Mouse (Mus musculus) ovary, postnatal 36 days (tissue): ENCODE data around the gene Flywch2.
A peak's percentile ranks its signal among the peaks of the same experiment; 100 is the strongest.

ENCODE experiments used
- DNase-seq: peaks from one replicate; pipeline ENCODE4 v3.0.0; 2022; ENCODE audit warnings: low spot score, mixed read lengths

The Flywch2 gene

DNA sequence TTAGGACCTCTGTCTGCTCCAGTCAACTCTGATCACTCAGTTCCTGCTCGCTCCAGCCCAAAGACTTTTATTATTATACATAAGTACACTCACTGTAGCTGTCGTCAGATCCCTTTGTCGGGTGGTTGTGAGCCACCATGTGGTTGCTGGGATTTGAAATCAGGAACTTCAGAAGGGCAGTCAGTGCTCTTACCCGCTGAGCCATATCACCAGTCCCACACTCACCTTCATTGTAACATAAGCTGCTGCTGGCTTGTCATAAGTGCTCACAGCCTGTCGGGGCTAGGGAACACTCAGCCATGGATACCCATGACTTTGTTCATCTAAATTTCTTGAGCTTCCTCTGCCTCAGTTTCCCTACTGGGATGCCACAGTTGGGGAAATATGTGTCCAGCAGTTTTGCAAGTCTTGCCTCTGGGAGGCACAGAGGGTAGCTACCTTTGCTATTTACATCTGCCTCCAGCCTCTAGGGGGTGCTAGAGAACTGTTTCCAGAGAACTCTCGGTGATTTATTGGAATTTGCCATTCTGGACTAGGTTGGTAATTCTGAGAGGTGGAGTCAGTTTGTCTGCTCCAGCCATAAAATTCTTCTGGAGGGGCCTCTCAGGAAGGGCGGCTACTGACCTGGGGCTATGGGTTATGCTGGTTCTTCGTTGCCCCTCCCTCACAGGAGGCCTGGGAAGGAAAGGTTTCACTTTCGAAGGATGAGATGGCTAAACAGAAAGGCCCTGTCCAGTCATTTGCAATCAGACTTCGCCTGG is 37.1 kb downstream of the Flywch2 start:
- peak; percentile 29 for DNase-seq

DNA sequence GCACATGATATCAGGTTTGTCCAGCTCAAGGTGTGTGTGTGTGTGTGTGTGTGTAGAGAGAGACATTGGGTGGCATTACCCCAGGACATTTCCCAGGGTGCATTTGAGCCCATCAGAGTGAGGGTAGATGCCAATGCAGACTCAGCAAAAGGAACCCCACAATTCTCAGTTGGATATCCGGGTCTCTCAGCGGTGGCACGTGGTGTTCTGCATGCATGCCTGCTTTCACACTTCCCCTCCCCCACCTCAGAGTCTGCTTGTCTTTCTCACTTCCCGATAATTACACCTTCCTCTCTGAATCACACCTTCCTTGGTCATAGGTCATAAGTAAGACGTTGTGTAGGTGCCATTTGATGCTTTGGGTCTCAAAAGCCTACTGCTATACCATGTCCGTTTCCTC is 37.9 kb downstream of the Flywch2 start:
- no peak for DNase-seq

DNA sequence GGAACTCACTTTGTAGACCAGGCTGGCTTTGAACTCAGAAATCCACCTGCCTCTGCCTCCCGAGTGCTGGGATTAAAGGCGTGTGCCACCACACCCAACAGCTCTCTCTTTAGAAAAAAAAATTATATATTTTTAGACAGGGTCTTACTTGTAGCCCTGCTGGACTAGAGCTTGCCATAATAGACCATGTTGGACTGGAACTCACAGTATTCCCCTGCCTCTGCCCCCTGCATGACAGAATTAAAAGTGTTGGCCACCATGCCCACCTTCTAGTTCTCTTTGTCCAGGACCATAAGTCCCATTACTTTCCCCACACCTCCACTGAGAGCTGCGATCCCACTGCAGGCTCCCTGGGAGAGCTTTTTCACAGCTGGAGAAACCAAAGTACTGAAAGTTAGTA is 38.4 kb downstream of the Flywch2 start:
- DNase-seq, result no peak

DNA sequence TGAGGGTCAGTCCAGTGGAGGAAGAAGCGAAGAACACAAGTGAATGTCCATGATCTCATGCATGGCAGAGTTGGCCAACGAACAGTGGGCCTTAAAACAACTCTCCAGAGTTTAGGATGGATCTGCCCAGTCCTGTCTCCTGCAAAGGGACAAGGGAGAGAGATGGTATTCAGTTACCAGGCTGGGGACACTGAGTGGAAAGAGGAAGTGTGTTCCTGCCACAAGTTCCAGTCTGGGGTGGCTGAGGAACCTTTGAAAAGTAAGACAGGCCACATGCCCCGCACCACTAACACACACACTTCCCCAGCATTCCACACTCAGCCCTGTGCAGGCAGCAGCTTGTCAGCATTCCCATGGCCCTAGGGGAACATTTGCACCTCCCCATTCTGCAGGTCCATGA is 39.1 kb downstream of the Flywch2 start:
- no peak for DNase-seq

DNA sequence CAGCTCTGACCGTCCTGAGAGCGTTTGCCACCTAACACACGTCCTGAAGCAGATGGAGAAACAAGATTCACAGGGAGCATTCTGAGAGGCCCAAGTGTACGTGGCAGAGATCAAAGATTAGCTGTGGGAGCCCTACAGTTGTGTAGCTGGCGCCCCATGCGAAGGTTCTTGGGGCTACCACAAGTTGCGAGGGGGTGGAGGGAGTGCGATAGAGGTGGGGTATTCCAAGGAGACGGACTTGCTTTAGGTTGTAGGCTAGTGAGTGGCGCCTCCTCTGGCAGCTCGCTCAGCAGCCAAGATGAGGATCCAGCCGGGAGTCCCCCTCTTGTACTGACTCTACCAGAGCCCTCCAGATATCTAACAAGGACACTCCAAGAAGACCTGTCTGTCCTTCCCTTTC is 39.6 kb downstream of the Flywch2 start:
- no peak for DNase-seq

DNA sequence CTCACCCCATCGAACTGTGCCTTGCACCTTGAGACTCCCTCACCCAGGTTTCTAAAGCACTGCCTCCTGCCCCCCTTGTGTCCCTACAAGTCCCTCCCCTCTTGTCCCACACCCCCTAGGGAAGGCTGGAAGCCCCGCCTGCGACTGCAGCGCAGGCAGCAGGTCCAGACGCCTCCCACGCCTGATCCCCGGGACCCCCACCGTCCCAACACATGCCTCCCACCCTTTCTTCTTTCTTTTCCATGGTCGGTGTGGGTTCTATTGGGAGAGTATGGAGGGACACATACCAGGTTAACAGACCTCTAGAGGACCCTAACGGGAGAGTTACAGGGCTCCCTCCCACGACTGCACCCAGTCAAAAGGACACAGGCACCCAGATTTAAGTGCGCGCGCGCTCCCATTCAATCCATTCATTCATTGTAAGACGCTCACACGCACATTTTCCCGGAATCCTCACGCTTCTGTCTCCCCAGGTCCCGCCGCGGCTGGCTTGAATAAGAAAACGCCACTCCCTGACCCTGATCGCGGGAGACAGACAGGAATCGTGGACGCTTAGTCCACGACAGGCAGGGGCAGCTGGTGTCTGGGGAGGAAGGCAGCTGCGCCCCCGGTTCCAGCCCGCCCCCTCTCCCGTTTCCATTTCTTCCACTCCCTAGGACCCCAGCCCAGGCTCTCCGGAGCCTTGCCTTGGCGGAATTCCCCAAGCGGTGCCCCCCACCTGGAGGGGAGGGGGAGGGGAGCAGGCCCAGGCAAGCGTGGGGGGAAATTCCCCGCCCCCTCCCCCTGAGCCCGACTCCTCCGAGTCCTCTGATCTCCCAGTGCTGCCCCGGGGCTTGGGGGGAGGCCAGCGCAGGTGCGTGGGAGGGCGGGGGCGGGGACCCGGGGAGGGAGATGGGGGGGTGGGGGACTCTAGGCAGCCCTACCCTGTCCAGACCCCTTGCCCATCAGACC is 40.3 kb downstream of the Flywch2 start, which contains the start of gene Kremen2:
Kremen2 (minus strand) TSS at position 533 of the 951 bp plus-strand sequence.
- no peak for DNase-seq

DNA sequence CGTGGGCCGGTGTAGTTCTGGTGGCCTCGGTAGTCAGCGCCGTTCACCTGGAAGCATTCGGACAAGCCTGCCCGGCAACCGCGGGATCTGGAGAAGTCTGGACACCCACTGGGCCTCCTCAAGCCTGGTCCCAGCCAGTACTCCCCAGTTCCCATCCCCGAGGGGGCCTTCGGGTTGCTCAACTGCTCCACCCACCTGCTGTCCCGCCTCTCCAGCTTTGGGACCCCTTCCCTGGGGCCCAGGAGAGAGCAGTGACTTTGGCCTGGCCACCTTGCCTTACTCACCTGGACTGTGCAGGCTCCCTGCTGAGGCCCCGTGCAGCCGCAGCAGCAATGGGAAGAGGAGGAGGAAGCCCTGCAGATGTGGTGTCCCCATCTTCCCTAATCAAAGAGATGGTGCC is 41.2 kb downstream of the Flywch2 start:
- no peak for DNase-seq

DNA sequence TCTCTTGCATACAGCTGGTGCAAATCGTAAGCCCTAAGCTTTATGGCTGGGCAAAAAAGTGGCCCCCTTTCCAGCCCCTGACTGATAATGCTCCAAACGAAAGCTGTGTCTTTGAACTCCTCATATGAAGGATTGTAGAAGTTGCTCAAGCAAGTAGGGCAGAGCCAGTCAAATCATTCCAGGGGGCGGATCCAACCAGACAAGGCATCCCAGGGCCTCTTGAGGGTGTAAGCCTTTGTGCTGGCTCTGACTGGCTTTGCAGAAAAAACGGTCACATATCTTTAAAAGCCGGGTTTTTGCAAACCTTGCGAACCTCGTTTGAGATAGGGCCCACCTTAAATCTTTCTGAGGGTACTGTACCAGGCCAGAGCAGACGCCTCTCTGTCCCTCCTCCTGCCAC is 41.8 kb downstream of the Flywch2 start:
- DNase-seq, result no peak

DNA sequence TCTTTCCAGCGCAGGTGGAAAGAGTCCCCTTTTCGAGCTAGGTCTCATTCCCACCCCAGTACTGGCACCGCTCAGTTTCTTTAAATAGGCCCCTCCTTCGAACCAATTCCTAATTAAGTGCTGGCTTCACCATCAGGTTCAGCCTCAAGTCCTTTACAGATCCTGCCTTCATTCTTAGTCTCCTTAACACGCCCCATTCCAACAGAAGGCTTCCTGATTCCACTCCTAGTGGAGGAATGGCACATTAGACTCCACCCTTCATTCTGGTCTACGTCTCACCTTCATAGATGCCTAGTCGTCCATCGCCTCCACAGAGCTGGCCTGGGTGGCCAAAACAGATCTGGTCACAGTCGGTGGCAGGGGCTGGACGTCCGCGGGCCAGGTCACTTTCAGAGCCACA is 42.9 kb downstream of the Flywch2 start:
- DNase-seq, result no peak

DNA sequence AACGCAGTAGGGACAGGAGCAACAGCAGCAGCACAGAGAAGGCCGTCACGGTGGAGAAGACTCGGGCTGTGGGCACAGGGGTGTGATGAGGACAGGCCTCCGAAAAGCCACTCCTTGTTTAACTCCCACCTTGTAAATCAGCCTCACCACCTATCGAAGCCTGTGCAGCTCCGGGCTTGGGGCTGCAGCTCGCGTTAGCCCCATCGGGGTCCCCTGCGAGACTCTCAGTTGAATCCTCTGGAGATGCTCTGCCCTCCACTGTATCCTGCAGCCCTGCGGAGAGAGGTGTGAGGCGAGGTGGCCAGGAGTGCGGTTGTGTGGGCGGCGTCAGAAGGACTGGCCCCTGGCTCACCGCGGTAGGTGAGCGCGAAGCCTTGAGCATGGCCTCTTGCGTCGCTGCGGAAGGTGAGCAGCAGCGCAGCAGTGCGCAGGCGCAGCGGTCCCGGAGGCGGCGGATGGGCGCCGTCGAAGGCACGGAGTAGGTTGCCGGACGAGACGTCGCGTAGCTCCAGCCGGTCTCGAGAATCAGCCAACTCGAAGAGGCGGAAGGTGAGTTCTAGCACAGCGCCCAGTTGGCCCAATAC is 43.6 kb downstream of the Flywch2 start:
- DNase-seq, result no peak

DNA sequence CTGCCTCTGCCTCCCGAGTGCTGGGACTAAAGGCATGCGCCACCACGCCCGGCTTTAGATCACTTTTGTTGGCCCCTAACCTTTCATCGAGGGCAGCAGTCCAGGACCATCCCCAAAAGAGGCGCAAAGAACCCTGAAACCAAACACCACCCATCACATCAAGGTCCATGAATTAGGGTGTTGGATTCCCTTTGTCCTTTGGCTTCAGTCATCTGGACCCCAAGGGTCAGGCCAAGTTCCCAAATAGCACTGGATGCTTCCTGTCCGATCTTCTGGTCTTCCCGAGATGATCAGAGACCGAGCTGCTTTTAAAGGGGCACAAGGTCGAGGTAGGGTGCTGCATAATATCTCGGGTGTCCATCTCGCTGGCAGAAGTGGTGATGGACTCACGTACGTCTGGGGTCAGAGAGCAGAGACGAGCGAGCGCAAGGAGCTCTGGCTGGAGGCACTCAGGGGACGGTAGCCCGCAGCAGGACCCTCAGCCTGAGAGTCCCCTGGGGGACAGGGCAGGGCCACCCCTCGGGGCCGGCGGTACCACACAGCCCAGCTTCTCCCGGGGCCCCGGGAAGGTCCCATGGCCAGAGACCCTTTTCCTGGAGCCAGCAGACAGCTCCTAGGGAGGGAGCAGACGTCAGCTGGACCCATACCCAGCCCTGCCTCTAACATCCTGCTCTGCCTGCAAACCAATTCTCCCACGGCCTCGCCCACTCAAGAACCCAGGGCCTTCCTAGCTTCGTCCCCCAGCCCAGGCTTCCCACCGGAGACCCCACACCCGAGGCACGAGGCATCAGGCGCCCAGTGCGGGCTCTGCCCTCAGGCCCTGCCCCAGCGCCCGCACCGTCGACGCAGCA is 44.3 kb downstream of the Flywch2 start:
- no peak for DNase-seq

DNA sequence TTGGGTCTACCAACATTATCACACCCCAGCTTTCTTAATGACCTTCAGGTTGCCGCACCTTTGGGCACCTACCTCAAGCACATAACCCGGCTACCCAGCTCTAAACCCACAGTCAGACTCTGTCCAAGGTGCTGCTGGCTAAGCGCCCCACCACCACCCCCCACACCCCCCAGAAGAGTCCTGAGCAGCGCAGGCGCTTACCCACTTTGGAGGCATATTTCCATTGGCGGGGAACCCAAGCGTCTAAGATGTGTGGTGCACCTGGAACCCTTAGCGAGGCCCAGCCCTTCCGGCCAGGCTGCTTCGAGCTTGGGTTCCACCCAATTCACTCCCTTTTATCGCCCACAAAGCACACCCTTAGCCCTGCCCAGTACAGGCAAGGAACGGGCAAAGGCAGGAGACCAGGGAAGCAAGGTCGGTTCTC is 45.3 kb downstream of the Flywch2 start, which contains the start of gene Paqr4:
Paqr4 (minus strand) TSS at position 270 of the 424 bp plus-strand sequence.
- no peak for DNase-seq

DNA sequence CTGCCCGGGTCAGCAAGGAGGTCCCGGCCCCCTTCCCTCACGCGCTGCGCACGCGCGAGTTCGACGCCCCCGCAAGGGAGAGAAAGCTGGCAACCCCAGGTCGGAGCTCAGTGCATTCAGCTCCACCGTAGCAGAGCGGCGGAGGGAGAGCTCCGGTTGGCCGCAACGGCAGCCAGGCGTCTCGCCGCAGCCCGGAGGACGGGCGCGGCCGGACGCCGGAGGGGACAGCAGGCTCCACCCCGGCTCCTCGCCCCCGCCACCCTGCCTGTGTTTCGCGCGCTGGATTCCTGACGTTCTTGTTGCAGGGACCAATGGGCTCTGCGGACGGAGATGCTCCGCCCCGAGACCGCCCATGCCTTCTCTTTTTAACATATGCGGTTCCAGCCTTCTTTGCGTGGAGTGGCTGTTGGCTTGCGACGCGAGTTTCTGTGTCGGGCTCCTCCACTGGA is 45.7 kb downstream of the Flywch2 start:
- DNase-seq, result peak; percentile 86

DNA sequence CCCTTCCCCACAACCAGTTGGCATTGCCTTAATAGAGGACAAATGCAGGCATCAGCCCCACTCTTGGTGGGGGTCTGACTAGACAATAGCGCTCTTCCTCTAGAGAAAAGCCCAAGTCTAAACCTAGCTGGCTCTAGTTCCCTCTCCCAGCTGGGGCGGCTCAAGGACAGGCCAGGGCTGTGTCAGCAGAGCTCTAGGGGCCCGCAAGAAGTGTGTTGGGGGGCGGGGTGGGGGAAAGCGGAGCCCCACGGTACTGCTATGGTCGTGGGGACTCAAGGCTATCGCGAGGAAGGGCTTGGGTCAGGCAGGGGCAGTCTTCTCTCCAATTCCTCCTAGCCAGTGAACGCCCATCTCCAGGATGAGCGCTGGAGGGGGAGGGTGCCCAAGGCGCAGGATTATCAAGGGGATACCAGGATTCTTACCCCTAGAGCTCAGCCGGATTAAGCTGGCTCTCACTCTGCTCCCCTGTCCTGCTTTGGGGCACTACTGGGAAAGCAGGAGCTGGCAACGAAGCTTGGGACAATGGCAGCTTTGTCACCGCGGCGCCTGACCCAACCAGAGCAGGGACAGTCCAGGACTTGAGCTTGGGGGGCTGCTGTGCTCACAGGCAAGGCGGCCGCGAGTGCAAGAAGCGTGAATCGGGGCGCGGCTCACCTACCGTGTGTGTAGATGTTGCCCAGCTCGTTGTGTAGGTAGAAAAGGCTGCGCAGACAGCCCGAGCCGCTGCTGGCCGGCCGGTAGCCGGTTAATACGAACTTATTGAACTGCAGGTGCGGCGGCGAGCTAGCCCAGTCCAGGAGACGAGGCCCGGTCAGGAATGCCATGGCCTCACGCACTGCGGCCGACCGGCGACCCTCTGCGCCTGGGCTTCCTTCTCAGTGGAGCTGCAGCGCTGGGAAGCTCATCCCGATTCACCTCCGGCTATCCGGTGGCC is 46.4 kb downstream of the Flywch2 start:
- DNase-seq, result no peak

DNA sequence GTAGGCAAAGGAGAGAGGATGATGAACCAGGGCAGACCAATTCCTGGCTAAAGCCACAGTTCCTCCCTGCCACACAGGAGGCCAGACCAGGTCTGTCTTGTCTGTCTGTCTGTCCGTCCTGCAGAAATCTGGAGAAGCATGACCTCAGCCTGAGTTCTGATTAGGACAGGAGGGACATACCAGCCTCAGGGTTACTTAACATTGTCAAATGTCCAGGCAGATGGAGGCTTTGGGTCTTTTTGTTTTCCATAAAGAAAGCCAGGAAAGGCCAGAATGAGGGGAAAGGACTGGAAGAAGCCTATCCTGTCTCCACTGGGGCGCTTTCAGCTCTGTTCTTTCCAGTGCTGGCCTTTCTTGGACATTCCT is 47.1 kb downstream of the Flywch2 start:
- DNase-seq, result no peak

DNA sequence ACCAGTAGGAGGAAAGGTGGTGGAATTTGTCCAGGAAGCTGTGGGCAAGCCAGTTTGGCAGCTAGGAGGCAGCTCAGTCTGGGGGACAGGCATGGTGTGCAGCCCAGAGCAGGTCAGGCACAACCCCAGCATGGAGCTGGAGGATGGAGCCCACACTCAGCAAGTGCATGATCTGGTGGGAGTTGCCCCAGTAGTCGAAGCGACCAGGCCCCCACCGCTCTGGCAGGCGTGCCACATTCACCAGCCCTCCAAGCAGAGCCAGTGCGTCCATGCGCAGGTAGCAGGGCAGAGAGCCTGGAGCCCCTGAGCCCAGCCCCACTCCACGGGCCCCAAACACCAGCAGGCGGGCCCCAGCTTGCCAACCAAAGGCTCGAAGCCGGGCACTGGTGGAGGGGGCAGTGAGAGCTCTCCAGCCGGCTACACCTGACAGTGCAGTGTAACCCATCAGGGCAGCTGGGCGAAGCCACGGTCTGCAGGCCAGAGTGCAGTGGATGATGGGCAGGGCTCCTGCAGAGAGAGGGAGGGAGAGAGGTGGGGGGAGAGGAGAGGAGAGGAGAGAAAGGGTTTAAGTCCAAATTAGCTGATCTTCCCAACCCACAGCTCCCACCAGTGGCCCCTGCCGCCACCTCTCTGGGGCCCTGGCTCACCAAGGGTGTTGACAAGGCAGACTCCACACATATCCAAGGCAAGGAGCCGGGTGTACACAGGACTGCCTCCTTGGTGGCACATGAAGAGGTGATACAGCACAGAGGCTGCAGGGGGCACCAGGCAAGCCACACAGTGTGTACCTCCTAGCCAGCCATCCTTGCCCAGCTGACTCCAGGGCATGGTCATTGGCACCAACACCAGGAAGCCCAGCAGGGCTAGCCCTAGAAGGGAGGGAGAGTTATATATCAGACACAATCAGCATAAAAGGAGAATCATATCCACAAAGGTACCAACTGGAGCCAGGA is 48.1 kb downstream of the Flywch2 start:
- DNase-seq, result peak; percentile 30

DNA sequence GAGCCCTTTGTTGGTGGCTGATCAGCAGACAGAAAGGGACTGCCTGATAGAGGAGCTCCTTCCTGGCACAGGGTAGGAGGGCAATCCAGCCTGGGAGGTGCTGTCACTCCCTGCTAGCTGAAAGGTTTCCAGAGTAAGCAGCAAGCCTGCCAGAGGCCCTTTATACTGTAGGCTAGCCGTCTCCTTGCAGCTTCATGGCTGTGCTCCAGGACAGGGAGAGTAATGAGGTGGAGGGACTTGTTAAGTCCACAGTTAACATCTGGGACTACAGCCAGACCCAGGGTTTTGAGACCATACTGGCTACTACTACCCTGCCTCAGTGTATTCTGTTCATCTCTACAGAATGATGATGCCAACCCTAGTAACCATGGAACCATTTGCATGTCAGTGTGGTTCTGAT is 51.5 kb downstream of the Flywch2 start:
- DNase-seq, result no peak

DNA sequence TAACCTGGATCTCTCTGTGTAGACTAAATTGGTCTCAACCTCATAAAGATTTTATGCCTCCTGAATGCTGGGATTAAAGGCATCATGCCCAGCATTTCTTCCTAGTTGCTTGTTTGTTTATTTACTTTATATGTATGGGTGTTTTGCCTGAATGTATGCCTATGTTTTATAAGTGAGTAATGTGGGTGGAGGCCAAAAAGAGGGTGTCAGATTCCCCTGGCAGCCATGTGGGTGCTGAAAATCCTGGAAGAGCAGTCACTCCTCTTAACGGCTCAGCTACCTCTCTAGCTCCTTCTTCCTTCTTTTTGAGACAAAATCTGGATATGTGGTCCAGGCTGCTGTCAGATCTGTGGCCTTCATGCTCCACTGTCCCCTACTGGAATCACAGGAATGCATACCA is 55.4 kb downstream of the Flywch2 start:
- no peak for DNase-seq
